Mouse (Mus musculus) bone marrow, adult 2 months (tissue): Measurements from ENCODE around the gene Cdh23. TPM values are rescaled to one million over a fixed set of nuclear protein-coding genes. Genes with fewer than 3 reads are reported as not detected.
A peak's percentile ranks its signal among the peaks of the same experiment; 100 is the strongest.

Experiments
- H3K27ac ChIP-seq: fragments of 200-500 bp; 2 replicates; pipeline ENCODE4 v1.5.1; 2012; ENCODE audit warnings: low read depth, mild to moderate bottlenecking, control low read depth, inconsistent platforms, low read length; ENCODE audit not compliant: control insufficient read depth, poor library complexity, insufficient read depth
- H3K4me1 ChIP-seq: fragments of 200-500 bp; 2 replicates; pipeline ENCODE4 v1.6.1; 2011; ENCODE audit warnings: low read length; ENCODE audit not compliant: control insufficient read depth, insufficient read depth
- H3K4me3 ChIP-seq: fragments of 200-500 bp; replicated peaks from 2 replicates; pipeline ENCODE3; 2011; ENCODE audit warnings: mild to moderate bottlenecking, low read depth, low read length, control low read depth; ENCODE audit not compliant: control insufficient read depth
- CTCF ChIP-seq: fragments of 200-500 bp; IDR thresholded peaks from 2 replicates; pipeline ENCODE4 v1.5.1; 2011; ENCODE audit warnings: low read length, control low read depth; ENCODE audit not compliant: control insufficient read depth, insufficient read depth
- POLR2A ChIP-seq: fragments of 200-500 bp; IDR thresholded peaks from 2 replicates; pipeline ENCODE4 v1.6.1; 2011; ENCODE audit warnings: low read depth, mild to moderate bottlenecking, control low read depth, low read length, borderline replicate concordance; ENCODE audit not compliant: control insufficient read depth
- WGBS: fragments of 180-500 bp; shearing (Covaris S2); methylation state at CpG from one replicate; pipeline ENCODE4 v1.1.7; 2018; 5-methylcytosine and 5-hydroxymethylcytosine counted together
- polyA plus RNA-seq: library from polyadenylated mRNA; stranded (reverse); fragments of >200 nt; gene quantifications from 2 replicates; pipeline ENCODE4 v1.2.4, GENCODE M21; 2011; ENCODE audit warnings: low replicate concordance; ENCODE audit not compliant: missing spikeins, insufficient read depth, insufficient read length

The Cdh23 gene
- polyA plus RNA-seq, 1 experiment: 1.8 TPM

DNA sequence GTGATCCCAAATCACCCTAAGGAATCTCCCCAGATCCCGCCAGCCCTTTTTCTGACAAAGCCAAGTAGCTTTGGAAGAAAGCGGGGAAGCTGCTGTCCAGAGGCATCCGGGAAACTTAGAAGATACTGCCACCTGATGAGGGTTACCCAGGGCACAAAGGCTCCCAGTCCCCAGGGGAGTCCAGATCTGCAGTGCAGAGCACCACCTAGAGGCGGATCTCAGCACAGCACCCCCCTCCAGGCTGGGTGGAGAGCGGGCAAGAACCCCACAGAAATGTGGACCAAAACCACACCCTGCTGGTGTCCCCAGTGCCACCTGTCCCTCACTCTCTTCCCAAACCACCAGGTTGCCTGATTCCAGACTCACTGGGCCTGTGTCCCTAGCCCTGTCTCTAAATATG, 685 bp upstream of the Cdh23 start:
- WGBS: 11% methylated on average over 5 of the region's 5 CpGs
- TF ChIP-seq CTCF (peak; percentile 93), POLR2A (no peak)
- H3K4me1 ChIP-seq: no peaks in the 10 kb centered on the region; the same call in 1 of the 2 replicates
- no peak overlapping the region for H3K27ac ChIP-seq
- H3K4me3 ChIP-seq: no peak overlapping the region

DNA sequence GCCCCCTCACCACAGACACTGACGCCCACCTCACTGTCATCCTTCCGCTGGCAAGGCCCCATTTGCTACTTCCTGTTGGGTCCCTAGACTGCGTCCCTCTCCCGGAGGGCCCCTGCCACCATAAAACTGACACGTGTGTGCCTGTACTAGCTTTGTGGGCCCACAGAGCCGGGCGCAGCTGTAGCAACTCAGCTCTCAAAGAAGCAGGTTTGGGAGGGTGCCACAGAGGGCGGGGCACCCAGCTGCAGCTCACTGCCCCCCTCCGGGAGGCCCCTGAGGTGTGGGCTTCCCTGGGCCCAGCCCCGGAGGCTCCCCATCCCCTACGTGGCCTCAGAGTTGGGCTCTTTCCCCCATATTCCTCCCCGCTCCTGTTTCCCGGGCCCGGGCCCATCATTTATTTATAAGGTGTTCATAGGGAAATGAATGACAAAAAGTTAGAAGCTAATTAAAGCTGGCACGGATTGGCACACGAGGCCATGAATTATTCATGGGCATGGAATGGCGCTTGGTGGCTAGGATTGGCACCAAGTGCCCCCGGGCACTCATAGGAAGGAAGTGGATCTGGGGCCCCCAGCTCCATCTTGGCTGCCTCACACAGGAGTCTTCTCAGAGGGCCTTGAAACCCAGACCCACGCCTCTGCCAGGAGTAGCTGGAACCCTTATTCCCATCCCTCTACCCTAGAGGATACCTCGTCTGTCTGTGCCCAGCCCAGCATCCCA, 4.5 kb downstream of the Cdh23 start:
- 39% methylated on average over 20 of the region's 20 CpGs for WGBS
- no peak for TF ChIP-seq POLR2A
- TF ChIP-seq CTCF: no peak
- Histone ChIP-seq H3K4me3 (no peak overlapping the region), H3K4me1 (peaks cover 1% of the 10 kb centered on the region), H3K27ac (peak overlapping the region; percentile 41; the same call in 1 of the 2 replicates)

- H3K4me1 ChIP-seq: peaks cover 1% of the 10 kb centered on the region
- 38% methylated on average over 6 of the region's 6 CpGs for WGBS
- no peak overlapping the region for H3K27ac ChIP-seq
- TF ChIP-seq POLR2A (no peak), CTCF (no peak)
- H3K4me3 ChIP-seq: no peak overlapping the region
Measured at GRCm38 (mm10) chr10:60690960-60691359, 5.3 kb downstream of the Cdh23 start.

GRCm38 (mm10) chr10:60689396-60689795, 6.9 kb downstream of the Cdh23 start:
- no peak for TF ChIP-seq CTCF
- TF ChIP-seq POLR2A: no peak
- Histone ChIP-seq H3K27ac (no peak overlapping the region), H3K4me1 (peaks cover 1% of the 10 kb centered on the region), H3K4me3 (no peak overlapping the region)
- WGBS: 73% methylated on average over 4 of the region's 4 CpGs

- Histone ChIP-seq H3K27ac (no peak overlapping the region; the same call in 1 of the 2 replicates), H3K4me1 (peaks cover 1% of the 10 kb centered on the region), H3K4me3 (no peak overlapping the region)
- TF ChIP-seq CTCF (0 out of 2 replicates have a peak, but pooled peaks have one; percentile 28), POLR2A (no peak)
- WGBS: under 1% methylated on average over 76 of the region's 76 CpGs
Measured at GRCm38 (mm10) chr10:60687011-60687776, 9.1 kb downstream of the Cdh23 start.

DNA sequence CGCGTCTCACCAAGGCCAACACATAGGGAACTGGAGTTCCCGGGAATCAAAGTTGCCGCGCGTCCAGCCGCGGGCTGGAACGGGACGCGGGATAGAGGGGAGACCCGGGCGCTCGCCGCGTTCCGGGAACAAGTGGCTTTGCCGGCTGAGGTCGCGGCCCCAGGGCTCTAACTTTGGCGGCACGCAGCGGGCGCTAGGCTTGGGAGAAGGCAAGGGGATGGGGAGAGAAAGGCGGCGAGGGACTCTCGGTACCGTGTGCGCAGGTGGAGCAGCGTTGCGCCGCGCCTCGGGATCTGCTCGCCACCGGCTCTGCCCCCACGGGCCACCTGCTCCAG, 9.7 kb downstream of the Cdh23 start:
- no peak overlapping the region for H3K4me3 ChIP-seq
- peaks cover 1% of the 10 kb centered on the region for H3K4me1 ChIP-seq
- TF ChIP-seq CTCF (no peak), POLR2A (no peak)
- under 1% methylated on average over 37 of the region's 37 CpGs for WGBS
- H3K27ac ChIP-seq: no peak overlapping the region

GRCm38 (mm10) chr10:60685764-60686640, 10.3 kb downstream of the Cdh23 start:
- TF ChIP-seq CTCF: no peak
- no peak for TF ChIP-seq POLR2A
- Histone ChIP-seq H3K4me3 (no peak overlapping the region), H3K4me1 (peaks cover 1% of the 10 kb centered on the region), H3K27ac (no peak overlapping the region)
- WGBS: 14% methylated on average over 50 of the region's 50 CpGs

GRCm38 (mm10) chr10:60678926-60679325, 17.4 kb downstream of the Cdh23 start:
- Histone ChIP-seq H3K4me1 (no peaks in the 10 kb centered on the region), H3K4me3 (no peak overlapping the region), H3K27ac (no peak overlapping the region)
- TF ChIP-seq POLR2A (no peak), CTCF (no peak)
- 86% methylated on average over 3 of the region's 3 CpGs for WGBS
